Mouse (Mus musculus): Measurements from ENCODE around the gene Lmtk2. TPM values are rescaled to one million over a fixed set of nuclear protein-coding genes. Genes with fewer than 3 reads are reported as not detected.

Gene Lmtk2
- polyA plus RNA-seq, 1 experiment: 68.2 TPM

DNA sequence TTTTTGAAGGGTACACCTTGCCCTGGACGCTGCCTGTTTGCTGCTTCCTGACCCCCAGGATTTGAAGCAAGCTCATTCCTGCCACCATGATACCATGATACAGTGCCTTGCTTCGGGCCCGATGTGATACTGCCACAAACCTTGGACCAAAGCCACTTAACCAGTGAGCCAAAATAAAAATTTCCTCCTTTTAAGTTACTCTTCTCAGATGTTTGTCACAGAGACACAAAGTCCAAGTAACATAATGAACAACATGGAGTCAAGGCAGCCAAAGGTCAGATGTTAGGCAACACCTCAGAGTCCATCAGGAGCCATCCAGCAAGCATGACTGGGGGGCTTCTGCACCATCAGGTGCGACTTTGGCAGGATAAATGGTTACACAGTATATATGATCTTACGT lies 132.3 kb downstream of the Lmtk2 start:
- Histone ChIP-seq H3K4me1 (ENCODE audit: control insufficient read depth, insufficient read depth, low read length) (no peaks in the 10 kb centered on the region), H3K4me3 (ENCODE audit: insufficient read depth, low read length) (no peak overlapping the region), H3K27ac (ENCODE audit: insufficient read depth, low read length) (no peak overlapping the region)
- TF ChIP-seq CTCF (IDR thresholded peaks at IDR 0.05; ENCODE audit: extremely low read depth, insufficient read depth, low read length) (no peak), POLR2A (IDR thresholded peaks at IDR 0.05; ENCODE audit: extremely low read depth, insufficient read depth, low read length) (no peak)

DNA sequence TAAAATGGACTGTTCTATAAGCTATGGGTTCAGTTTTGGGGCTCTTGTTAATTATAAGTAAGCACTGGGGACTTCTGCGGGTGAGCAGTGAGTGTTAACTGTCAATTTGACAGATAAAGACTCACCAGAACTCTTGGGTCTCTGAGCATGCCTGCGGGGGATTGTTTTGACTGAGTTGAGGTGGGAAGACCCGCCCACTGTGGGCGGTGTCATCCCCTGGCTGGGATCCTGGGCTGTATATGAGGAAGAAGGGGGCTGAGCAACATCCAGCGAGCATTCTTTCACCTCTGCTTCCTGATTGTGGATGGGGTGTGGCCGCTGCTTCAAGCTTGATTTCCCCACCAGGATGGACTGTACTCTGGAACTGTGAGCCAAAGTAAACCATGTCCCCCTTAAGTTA lies 134.0 kb downstream of the Lmtk2 start:
- Histone ChIP-seq H3K4me3 (ENCODE audit: insufficient read depth, low read length) (no peak overlapping the region), H3K27ac (ENCODE audit: insufficient read depth, low read length) (no peak overlapping the region), H3K4me1 (ENCODE audit: control insufficient read depth, insufficient read depth, low read length) (no peaks in the 10 kb centered on the region)
- TF ChIP-seq CTCF (IDR thresholded peaks at IDR 0.05; ENCODE audit: extremely low read depth, insufficient read depth, low read length): no peak
- no peak for TF ChIP-seq POLR2A (IDR thresholded peaks at IDR 0.05; ENCODE audit: extremely low read depth, insufficient read depth, low read length)

DNA sequence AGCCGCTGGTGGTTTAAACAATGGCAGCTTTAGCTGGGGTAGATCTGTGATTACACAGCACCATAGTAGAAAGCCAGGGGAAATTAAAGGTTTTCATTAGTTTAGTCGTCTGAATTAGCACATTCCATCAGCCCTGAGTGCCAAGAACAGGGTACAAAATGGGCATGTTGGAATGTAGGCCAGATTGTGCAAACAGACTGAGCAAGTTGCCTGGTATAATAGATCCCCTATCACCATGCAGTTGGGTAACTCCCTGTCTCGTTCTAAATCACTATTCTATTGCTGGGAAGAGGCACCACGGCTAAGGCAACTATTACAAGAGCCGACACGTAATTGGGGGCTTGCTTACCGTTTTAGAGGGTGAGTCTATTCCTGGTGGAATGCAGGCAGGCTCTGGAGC lies 134.5 kb downstream of the Lmtk2 start:
- no peak for TF ChIP-seq CTCF (IDR thresholded peaks at IDR 0.05; ENCODE audit: extremely low read depth, insufficient read depth, low read length)
- Histone ChIP-seq H3K4me1 (ENCODE audit: control insufficient read depth, insufficient read depth, low read length) (no peaks in the 10 kb centered on the region), H3K4me3 (ENCODE audit: insufficient read depth, low read length) (no peak overlapping the region), H3K27ac (ENCODE audit: insufficient read depth, low read length) (no peak overlapping the region)

Other genes starting within 250 kb of the Lmtk2 start
- gene Ankrd61, start 202.8 kb upstream of the Lmtk2 start, polyA plus RNA-seq (2012; rRNA removed): 0.21 and 0.31 TPM in 2 replicates
- gene Aimp2, start 190.6 kb upstream of the Lmtk2 start, polyA plus RNA-seq (2012; rRNA removed): 56.0 and 58.3 TPM in 2 replicates
- gene Pms2, start 190.5 kb upstream of the Lmtk2 start, polyA plus RNA-seq (2012; rRNA removed): 14.9 and 18.2 TPM in 2 replicates
- gene Gm42421, start 172.3 kb upstream of the Lmtk2 start, polyA plus RNA-seq (2012; rRNA removed): 3.1 and 4.2 TPM in 2 replicates
- gene Rsph10b, start 167.4 kb upstream of the Lmtk2 start, polyA plus RNA-seq (2012; rRNA removed): 15.2 TPM in 2 replicates
- gene Ccz1, start 85.6 kb upstream of the Lmtk2 start, polyA plus RNA-seq (2012; rRNA removed): 36.2 and 37.4 TPM in 2 replicates
- 1.8 TPM in 2 replicates for gene Ocm, start 73.8 kb upstream of the Lmtk2 start, polyA plus RNA-seq (2012; rRNA removed)
- gene Bhlha15, start 89.8 kb downstream of the Lmtk2 start, polyA plus RNA-seq (2012; rRNA removed): 0.08 and 0.09 TPM in 2 replicates
- 78.4 and 87.2 TPM in 2 replicates for gene Tecpr1, start 123.2 kb downstream of the Lmtk2 start, polyA plus RNA-seq (2012; rRNA removed)
- 103 and 104 TPM in 2 replicates for gene Bri3, start 144.0 kb downstream of the Lmtk2 start, polyA plus RNA-seq (2012; rRNA removed)

Measured in cortical plate, adult 2 months (tissue).